Comparison of ENCODE assay signal across 19 mouse cellular contexts in genomic region chr5:107648552-107649125, GRCm38 (mm10). TPM values are rescaled to one million over a fixed set of nuclear protein-coding genes. Genes with fewer than 3 reads are reported as not detected.
DNase-seq lines count a peak whose midpoint lies in the region; ATAC-seq lines count a peak whose summit lies in the region.
"Had no signal": no experiment of that assay in that cellular context is flagged by ENCODE, and none has a peak within 500 bp of the region (broad histone marks: within the 10 kb centered on the region; RNA-seq: fewer than 3 reads in every experiment).

No protein-coding gene starts in this region.

- H3K4me3 ChIP-seq in embryonic facial prominence, embryonic 10.5 days: no peak overlapping the region
- H3K4me3 ChIP-seq: embryonic facial prominence, embryonic 13.5 days; forebrain, embryonic 15.5 days; heart, embryonic 15.5 days; midbrain, embryonic 15.5 days had no signal

- 83% methylated on average over 5 of the region's 5 CpGs for WGBS in embryonic facial prominence, embryonic 10.5 days

- no peaks in the 10 kb centered on the region for H3K9me3 ChIP-seq in embryonic facial prominence, embryonic 10.5 days
- H3K9me3 ChIP-seq: embryonic facial prominence, embryonic 13.5 days; forebrain, embryonic 15.5 days; heart, embryonic 15.5 days; midbrain, embryonic 15.5 days had no signal

- H3K4me1 ChIP-seq in embryonic facial prominence, embryonic 10.5 days: no peaks in the 10 kb centered on the region
- H3K4me1 ChIP-seq: embryonic facial prominence, embryonic 13.5 days; forebrain, embryonic 15.5 days; heart, embryonic 15.5 days; midbrain, embryonic 15.5 days had no signal

- H3K27me3 ChIP-seq in embryonic facial prominence, embryonic 10.5 days (replicated peaks; ENCODE audit: low read depth, poor library complexity, severe bottlenecking): no peaks in the 10 kb centered on the region
- H3K27me3 ChIP-seq: embryonic facial prominence, embryonic 13.5 days; forebrain, embryonic 15.5 days; heart, embryonic 15.5 days; midbrain, embryonic 15.5 days had no signal

- H3K36me3 ChIP-seq in embryonic facial prominence, embryonic 10.5 days (replicated peaks): 0 out of 2 replicates have a peak, but pooled peaks cover 11% of the 10 kb centered on the region
- H3K36me3 ChIP-seq: forebrain, embryonic 15.5 days; heart, embryonic 15.5 days; midbrain, embryonic 15.5 days had no signal

- DNase-seq in 416B (ENCODE audit: low read depth): peak; percentile 35
- peak; percentile 63 for DNase-seq in CD4-positive helper T cell, adult 2 months (ENCODE audit: low read depth, low spot score)
- peak; percentile 72 to 83 for DNase-seq in natural killer cell, adult 2 months (ENCODE audit: low spot score in 2 of 2)
- DNase-seq in cerebellum, postnatal 36 days: no peak
- DNase-seq in embryonic facial prominence, embryonic 10.5 days (ENCODE audit: low spot score): no peak
- DNase-seq in ovary, postnatal 14 days (ENCODE audit: low spot score): no peak
- DNase-seq: adrenal gland, adult 8-10 months; cerebellum, adult 9-10 months; gastrocnemius, postnatal 25 days; kidney, adult 8-10 months; kidney, postnatal 36 days; right cerebral cortex, adult 18-20 months had no signal

- H3K27ac ChIP-seq in embryonic facial prominence, embryonic 10.5 days (replicated peaks): no peak overlapping the region
- H3K27ac ChIP-seq: embryonic facial prominence, embryonic 13.5 days; forebrain, embryonic 15.5 days; heart, embryonic 15.5 days; liver, embryonic 14.5 days; midbrain, embryonic 15.5 days had no signal

- 0 out of 2 replicates have a peak, but pooled peaks have one; percentile 36 for ATAC-seq in common myeloid progenitor, adult 5-6 weeks (replicated peaks; ENCODE audit: low read depth, poor library complexity, severe bottlenecking)
- ATAC-seq: forebrain, embryonic 15.5 days; hindbrain, embryonic 16.5 days; midbrain, embryonic 15.5 days had no signal

RNA-seq across cellular contexts. Expression of gene Glmn, which starts 51.0 kb away (rescaled TPM):
- total RNA-seq in common myeloid progenitor, adult 5-6 weeks (2017): 16.2 and 18.9 TPM in 2 replicates
- polyA plus RNA-seq in embryonic facial prominence, embryonic 10.5 days (2016; fragmentation: Nextera tagmentation; extraction: Ambion mirVana): 40.1 and 40.5 TPM in 2 replicates

RNA-seq across cellular contexts. Expression of gene Rpap2, which starts 51.5 kb away (rescaled TPM):
- 25.8 and 30.9 TPM in 2 replicates for total RNA-seq in common myeloid progenitor, adult 5-6 weeks (2017)
- polyA plus RNA-seq in embryonic facial prominence, embryonic 10.5 days (2016; fragmentation: Nextera tagmentation; extraction: Ambion mirVana): 20.0 and 21.8 TPM in 2 replicates

Comparison
In these comparisons a context has a peak if more than half of its experiments do, and no peak if none do; other contexts are left out.
1. DNase-seq: peak in 416B (single experiment), CD4-positive helper T cell, adult 2 months (single experiment) and natural killer cell, adult 2 months (2 of 2); none in cerebellum, postnatal 36 days (0 of 2), embryonic facial prominence, embryonic 10.5 days (single experiment) and ovary, postnatal 14 days (single experiment).